Mouse (Mus musculus) embryonic facial prominence, embryonic 10.5 days (tissue): ENCODE results near the gene Parvb. TPM values are rescaled to one million over a fixed set of nuclear protein-coding genes. Genes with fewer than 3 reads are reported as not detected.

Experiments
- DNase-seq: peaks from one replicate; pipeline ENCODE4 v3.0.0-alpha.2; 2017; ENCODE audit warnings: low spot score
- H3K27ac ChIP-seq: fragments of 300-500 bp; sonication (generic); replicated peaks from 2 replicates; pipeline ENCODE4 v1.5.1; 2016; ENCODE audit warnings: mild to moderate bottlenecking
- H3K27me3 ChIP-seq: fragments of 300-500 bp; sonication (generic); replicated peaks from 2 replicates; pipeline ENCODE4 v1.6.1; 2016; ENCODE audit warnings: low read depth, mild to moderate bottlenecking; ENCODE audit not compliant: poor library complexity, severe bottlenecking
- H3K36me3 ChIP-seq: fragments of 300-500 bp; sonication (generic); replicated peaks from 2 replicates; pipeline ENCODE4 v1.6.1; 2016; ENCODE audit warnings: mild to moderate bottlenecking, moderate library complexity
- H3K4me1 ChIP-seq: fragments of 300-500 bp; sonication (generic); 2 replicates; pipeline ENCODE4 v1.6.1; 2016
- H3K4me3 ChIP-seq: fragments of 300-500 bp; sonication (generic); 2 replicates; pipeline ENCODE4 v1.5.1; 2016; ENCODE audit warnings: mild to moderate bottlenecking, moderate library complexity
- H3K9me3 ChIP-seq: fragments of 300-500 bp; sonication (generic); 2 replicates; pipeline ENCODE4 v1.6.1; 2016; ENCODE audit warnings: mild to moderate bottlenecking
- WGBS: fragments of 180-500 bp; shearing (Covaris S2); methylation state at CpG from one replicate; pipeline ENCODE4 v1.1.7; 2016; 5-methylcytosine and 5-hydroxymethylcytosine counted together
- polyA plus RNA-seq: library from polyadenylated mRNA; unstranded; fragments of >200 nt; fragmentation: Nextera tagmentation; extraction: Ambion mirVana; gene quantifications from 2 replicates; pipeline ENCODE4 v1.2.1, GENCODE M21; 2016

Parvb gene
- polyA plus RNA-seq, 1 experiment from 2014 or later, result 7.1 TPM

GRCm38 (mm10) chr15:84351342-84351741, 119.5 kb downstream of the Parvb start:
- Histone ChIP-seq H3K4me3 (no peak overlapping the region), H3K4me1 (peaks cover 19% of the 10 kb centered on the region), H3K27ac (no peak overlapping the region), H3K9me3 (peaks cover 8% of the 10 kb centered on the region; the same call in 1 of the 2 replicates), H3K27me3 (no peaks in the 10 kb centered on the region), H3K36me3 (no peaks in the 10 kb centered on the region)
- no peak for DNase-seq
- 87% methylated on average over 7 of the region's 7 CpGs for WGBS

- no peak overlapping the region for H3K27ac ChIP-seq
- DNase-seq, result no peak
Observed at GRCm38 (mm10) chr15:84351915-84352844, 120.3 kb downstream of the Parvb start.

GRCm38 (mm10) chr15:84355081-84355480, 123.2 kb downstream of the Parvb start:
- no peak overlapping the region for H3K4me3 ChIP-seq
- H3K27ac ChIP-seq, result no peak overlapping the region
- H3K9me3 ChIP-seq, result no peaks in the 10 kb centered on the region
- 86% methylated on average over 5 of the region's 5 CpGs for WGBS
- DNase-seq, result no peak
- peaks cover 19% of the 10 kb centered on the region for H3K4me1 ChIP-seq
- no peaks in the 10 kb centered on the region for H3K36me3 ChIP-seq
- H3K27me3 ChIP-seq, result no peaks in the 10 kb centered on the region

More at GRCm38 (mm10) chr15:84351915-84352844, 120.3 kb downstream of the Parvb start:
- no peaks in the 10 kb centered on the region for H3K27me3 ChIP-seq
- H3K9me3 ChIP-seq, result peaks cover 8% of the 10 kb centered on the region; the same call in 1 of the 2 replicates
- H3K4me3 ChIP-seq, result no peak overlapping the region
- H3K36me3 ChIP-seq, result no peaks in the 10 kb centered on the region
- H3K4me1 ChIP-seq, result peaks cover 19% of the 10 kb centered on the region
- WGBS, result 77% methylated on average over 21 of the region's 21 CpGs

GRCm38 (mm10) chr15:84364746-84365145, 132.9 kb downstream of the Parvb start:
- Histone ChIP-seq H3K4me3 (no peak overlapping the region), H3K36me3 (no peaks in the 10 kb centered on the region), H3K9me3 (0 out of 2 replicates have a peak, but pooled peaks cover 7% of the 10 kb centered on the region), H3K27me3 (no peaks in the 10 kb centered on the region), H3K4me1 (peaks cover 13% of the 10 kb centered on the region), H3K27ac (no peak overlapping the region)
- DNase-seq, result no peak
- 92% methylated on average over 3 of the region's 3 CpGs for WGBS

Other genes with a start within 250 kb of the Parvb start
- gene Efcab6, start 166.7 kb upstream of the Parvb start, polyA plus RNA-seq, result 0.52 and 0.71 TPM in 2 replicates
- gene Sult4a1, start 126.3 kb upstream of the Parvb start, polyA plus RNA-seq, result 6.9 and 8.7 TPM in 2 replicates
- not detected in 2 replicates for gene Pnpla5, start 108.9 kb upstream of the Parvb start, polyA plus RNA-seq
- 0.89 and 1.5 TPM in 2 replicates for gene Pnpla3, start 64.2 kb upstream of the Parvb start, polyA plus RNA-seq
- 113 TPM in 2 replicates for gene Samm50, start 39.8 kb upstream of the Parvb start, polyA plus RNA-seq
- 0.70 and 1.0 TPM in 2 replicates for gene Parvg, start 92.0 kb downstream of the Parvb start, polyA plus RNA-seq
- gene Shisal1, start 215.1 kb downstream of the Parvb start, polyA plus RNA-seq, result 1.9 and 2.2 TPM in 2 replicates